Mouse (Mus musculus) cerebellum, postnatal 10 days (tissue): Measurements from ENCODE around the gene Srgap3.
A peak's percentile ranks its signal among the peaks of the same experiment; 100 is the strongest.

Experiments
- DNase-seq, 2 experiments: peaks; one replicate each; pipeline ENCODE4 v3.0.0; 2021; ENCODE audit warnings: mixed read lengths in 2 of 2

Srgap3 gene

GRCm38 (mm10) chr6:112949220-112949619 lies 2.2 kb upstream of the Srgap3 start:
- DNase-seq = no peak

DNA sequence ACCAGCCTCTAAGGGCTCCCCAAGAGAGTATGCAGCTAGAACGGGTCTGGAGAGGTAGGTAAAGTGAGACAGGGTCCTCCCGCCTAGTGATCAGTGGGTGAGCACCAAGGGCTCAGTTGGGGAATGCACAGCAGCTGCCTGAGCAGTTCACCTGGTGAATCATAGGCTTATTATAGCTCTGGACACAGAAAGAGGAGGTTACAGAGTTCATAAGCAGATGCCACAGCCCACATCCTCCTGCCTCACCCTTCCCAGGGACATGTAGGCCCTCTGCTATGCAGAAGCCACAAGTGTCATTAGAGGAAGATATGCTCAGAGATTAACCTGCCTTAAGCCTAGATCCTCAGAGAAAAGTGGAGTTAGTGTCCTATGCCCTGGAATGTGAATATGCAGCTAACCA lies 1.4 kb upstream of the Srgap3 start:
- DNase-seq = no peak

DNA sequence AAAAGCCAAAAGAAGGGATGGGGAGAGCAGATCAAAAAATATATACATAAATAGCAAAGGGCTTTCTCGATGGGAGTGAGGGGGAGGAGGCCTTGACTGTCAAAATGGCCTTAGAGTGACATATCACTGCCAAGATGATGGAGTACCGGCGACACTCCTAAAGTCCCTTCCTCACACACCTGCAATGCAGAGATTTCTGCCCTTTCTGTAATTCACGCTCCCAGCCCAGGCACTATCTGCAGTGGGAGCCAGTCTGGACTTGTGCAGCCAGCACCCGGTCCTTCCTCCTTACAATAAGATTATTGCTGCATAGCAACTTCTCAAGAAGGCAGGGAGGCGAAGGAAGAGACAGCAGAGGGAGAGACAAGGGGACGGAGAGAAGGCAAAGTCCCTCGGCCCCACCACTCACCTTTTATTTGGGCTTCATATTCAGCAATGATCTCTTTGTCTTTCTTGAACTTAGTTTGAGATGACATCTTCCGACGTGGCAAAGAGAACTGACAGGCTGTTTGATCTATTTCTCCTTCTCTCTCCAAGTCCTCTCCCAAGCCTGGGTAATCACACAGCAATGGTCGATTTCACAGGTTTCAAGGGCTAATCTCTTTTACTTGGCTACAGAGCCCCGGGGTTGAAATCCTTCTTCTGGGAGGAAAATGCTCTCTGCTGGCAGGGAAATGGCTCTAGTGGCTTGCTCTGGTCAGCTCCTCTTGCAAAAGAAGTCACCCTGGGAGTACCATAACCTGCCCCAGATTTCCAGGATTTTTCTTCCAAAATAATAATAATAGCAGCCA lies 850 bp downstream of the Srgap3 start:
- DNase-seq = peak; percentile 64 to 72

- peak; percentile 50 to 65 for DNase-seq
Measured at GRCm38 (mm10) chr6:112945181-112945751, 1.8 kb downstream of the Srgap3 start.

DNA sequence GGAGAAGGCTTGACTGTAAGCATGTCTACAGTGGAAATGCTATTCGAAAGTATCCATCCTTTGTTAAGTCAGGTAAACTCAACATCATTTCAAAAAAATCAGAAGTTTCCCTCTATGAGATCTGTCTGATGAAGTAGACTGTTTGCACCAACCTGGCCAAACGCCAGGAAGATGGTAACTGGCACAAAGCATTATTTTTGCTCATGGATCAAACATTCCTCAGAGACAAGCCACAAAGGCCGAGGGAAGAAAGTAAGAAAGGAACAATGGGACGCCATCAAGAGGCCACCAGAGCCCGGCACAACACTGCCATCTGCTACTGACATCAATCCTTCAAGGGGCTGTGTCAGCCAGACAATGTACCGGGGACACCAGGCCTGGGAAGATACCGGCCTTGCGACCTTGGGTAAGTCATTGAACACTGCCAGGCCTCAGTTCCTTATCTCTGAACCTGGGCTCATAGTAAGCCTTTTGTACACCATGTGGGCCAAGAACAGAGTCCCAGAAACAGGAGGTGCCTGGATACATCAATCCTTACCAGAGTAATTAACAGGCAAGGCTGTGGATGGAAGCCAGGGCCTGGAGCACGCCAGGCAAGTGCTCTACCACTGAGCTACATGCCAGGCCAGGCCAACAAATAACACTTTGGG lies 3.3 kb downstream of the Srgap3 start:
- peak; percentile 75 to 83 for DNase-seq

DNA sequence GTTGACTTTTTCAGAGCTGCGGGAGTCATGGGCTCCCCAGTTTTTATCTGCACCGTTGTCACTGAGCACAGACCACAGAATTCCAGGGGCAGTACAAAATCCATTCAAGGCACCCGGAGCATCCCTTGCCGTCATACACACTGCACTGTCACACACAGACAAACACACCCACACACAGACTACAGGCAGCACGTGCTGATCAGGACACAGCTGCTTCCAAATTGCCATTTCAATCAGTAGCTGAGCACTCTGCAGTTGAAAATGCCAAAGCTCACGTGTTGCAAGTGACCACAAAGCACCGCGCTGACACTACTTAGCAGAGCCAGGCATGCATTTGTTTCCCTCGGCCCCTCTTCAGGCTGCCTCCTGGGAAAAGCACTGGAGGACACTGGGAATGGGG lies 7.8 kb downstream of the Srgap3 start:
- DNase-seq = no peak

DNA sequence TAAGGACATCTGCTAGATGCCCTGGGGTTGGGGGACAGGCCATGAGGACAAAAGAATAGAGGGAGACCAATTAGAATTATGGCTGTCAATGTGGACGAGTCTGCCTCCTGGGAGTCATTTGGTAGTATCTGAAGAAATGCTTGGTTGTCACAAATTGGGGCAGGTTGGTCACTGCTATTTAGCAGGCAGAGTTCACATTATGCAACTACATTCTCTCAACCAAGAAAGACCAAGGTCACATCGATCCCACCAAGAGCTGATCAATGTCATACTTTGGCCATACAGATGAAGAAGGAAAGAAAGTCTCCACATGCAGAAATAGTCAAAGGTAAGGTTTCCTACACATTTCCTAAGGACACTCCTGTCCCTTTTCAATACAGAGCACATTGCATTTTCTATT lies 9.3 kb downstream of the Srgap3 start:
- no peak for DNase-seq

DNA sequence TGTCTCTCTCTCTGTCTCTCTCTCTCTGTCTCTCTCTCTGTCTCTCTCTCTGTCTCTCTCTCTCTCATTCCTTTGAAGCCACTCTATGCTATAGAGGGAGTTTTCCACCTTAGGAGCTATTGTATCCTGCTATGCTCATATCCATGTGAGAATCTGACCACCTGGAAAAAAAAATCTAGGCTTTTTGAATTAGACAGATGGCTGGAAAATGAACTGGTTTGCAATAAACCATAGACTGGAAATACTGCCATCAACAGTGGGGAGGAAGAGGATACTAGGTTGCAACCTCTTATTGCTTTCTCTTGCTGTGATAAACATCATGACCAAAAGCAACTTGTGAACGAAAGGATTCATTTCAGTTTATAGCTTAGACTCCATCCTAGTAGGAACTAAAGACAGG lies 12.6 kb downstream of the Srgap3 start:
- no peak for DNase-seq

- no peak for DNase-seq
Measured at GRCm38 (mm10) chr6:112932611-112933010, 14.5 kb downstream of the Srgap3 start.

- peak; percentile 24 to 47 for DNase-seq
Measured at GRCm38 (mm10) chr6:112930011-112930451, 17.0 kb downstream of the Srgap3 start.

- DNase-seq = peak; percentile 31 to 36
Measured at GRCm38 (mm10) chr6:112929291-112929984, 17.6 kb downstream of the Srgap3 start.

- DNase-seq = peak; percentile 40 to 49
Measured at GRCm38 (mm10) chr6:112928841-112929240, 18.2 kb downstream of the Srgap3 start.

GRCm38 (mm10) chr6:112927341-112927740 lies 19.7 kb downstream of the Srgap3 start:
- DNase-seq = peak; percentile 52 to 53

DNA sequence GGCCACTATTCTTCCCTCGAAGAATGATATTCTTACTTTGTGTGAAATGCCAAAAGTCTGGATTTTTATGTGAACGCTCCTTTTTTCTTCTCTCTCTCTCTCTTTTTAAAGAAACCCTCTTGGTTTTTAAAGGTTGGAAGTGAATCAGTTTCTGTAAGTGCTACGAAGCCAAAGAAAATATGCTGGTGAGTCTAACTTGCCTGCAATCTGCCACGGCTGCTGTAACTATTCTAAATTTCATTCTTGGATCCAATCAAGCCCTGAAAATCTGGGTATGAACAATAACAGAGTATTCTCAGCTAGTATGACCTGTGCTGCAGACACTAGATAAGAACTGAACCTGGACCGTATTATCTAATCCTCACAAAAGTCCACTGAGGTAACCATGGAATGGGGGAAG lies 21.1 kb downstream of the Srgap3 start:
- DNase-seq = no peak

- DNase-seq = peak; percentile 77 to 82
Measured at GRCm38 (mm10) chr6:112925234-112925975, 21.7 kb downstream of the Srgap3 start.

DNA sequence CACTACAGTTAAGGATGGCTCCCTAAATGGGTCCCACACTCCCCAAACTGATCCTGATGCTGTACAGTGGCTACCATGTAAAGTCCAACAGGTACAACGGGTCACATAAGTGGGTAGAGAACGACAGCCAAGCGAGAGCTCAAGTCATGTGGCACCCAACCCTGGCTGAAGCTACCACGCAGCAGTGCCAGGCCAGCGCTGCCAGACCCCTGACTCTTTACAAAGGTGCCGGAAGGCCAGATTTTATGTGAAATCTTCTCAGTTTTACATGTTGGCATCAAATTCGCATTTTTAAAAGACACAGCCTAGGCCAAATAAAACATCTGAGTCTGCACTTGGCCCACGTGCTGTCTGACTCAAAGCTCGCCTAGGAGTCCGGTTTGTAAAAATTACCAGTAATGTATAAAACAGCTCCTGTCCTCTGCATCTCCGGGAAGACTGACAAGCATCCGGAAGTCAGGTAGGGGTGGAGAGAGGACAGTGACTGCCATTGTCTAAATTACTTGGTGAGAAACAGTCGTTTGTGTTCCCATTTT lies 22.4 kb downstream of the Srgap3 start:
- DNase-seq = peak in 1 of 2 experiments; percentile 51

- no peak for DNase-seq
Measured at GRCm38 (mm10) chr6:112920619-112921195, 26.4 kb downstream of the Srgap3 start.

DNA sequence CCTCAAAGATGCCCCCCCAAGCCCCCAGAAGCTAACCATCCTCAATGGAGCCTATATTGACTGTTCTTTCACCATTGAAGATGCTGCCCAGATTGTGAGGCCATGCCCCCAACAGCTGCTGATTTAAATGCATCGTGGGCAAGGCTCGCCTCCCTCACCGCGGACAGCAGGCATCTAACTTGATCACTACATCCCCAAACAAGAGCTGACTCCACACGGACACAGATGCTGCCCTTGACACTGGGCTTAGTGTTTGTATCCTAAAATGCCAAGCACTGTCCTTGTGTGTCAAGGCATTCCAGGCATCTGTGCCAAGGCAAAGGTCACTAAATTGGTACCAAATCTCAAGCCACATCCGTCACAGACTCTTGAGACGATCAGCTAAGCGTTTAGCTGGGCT lies 29.3 kb downstream of the Srgap3 start:
- no peak for DNase-seq

DNA sequence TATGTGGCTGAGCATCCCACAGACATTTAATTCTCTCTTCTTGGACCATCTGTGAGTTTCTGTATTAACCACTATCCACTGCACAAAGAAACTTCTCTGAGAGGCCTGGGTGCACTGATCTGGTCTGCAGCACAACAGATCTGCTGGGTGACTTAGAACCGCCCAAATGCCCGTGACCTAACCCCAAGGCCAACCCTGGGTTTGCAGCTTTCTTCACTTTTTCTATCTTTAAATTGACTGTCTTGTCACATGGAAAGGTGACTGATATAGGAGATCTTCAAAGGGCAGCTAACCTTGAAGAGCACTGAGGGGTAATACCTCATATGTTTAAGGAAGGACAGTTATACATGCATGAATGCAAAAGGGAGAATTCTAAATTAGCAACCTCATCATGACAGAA lies 30.8 kb downstream of the Srgap3 start:
- DNase-seq = no peak

GRCm38 (mm10) chr6:112912552-112912951 lies 34.5 kb downstream of the Srgap3 start:
- no peak for DNase-seq

DNA sequence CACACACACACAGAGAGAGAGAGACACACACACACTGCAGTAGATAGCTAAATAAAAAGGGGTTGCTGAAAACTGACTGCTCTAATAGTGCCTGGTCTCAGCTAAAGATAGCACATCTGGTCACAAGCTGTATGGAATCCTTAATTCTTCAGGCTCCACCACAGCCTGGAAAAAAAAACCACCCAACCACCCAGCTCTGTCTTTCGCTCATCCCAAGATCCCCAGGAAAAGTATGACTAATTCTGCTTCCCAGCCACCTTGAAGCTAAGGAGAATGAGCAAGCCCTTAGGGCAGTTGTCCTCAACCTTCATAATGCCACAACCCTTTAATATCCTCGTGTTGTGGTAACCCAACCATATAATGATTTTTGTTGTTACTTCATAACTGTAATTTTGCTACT lies 37.4 kb downstream of the Srgap3 start:
- DNase-seq = no peak
